Mouse (Mus musculus) midbrain, embryonic 11.5 days (tissue): ENCODE results near the gene Sde2. TPM values are rescaled to one million over a fixed set of nuclear protein-coding genes. Genes with fewer than 3 reads are reported as not detected.
"Not testable (repeated sequence)": the region's sequence is repeated elsewhere in the genome, so short reads cannot be mapped to it uniquely, and the experiment has no call there.

Experiments
- ATAC-seq: fragments of 200-750 bp; cut with Nextera tagmentation; 2 replicates; pipeline ENCODE4 v1.8.0; 2017; ENCODE audit warnings: moderate TSS enrichment, moderate library complexity; ENCODE audit not compliant: low FRiP score
- DNase-seq: peaks from one replicate; pipeline ENCODE4 v3.0.0; 2015; ENCODE audit warnings: low spot score; ENCODE audit errors: missing footprints
- H3K27ac ChIP-seq: fragments of 300-500 bp; sonication (generic); 2 replicates; pipeline ENCODE4 v1.5.1; 2014; ENCODE audit warnings: low read depth, low read length
- H3K27me3 ChIP-seq: fragments of 300-500 bp; sonication (generic); 2 replicates; pipeline ENCODE4 v1.6.1; 2014; ENCODE audit warnings: mild to moderate bottlenecking, low read length, moderate library complexity, mixed read lengths; ENCODE audit not compliant: control insufficient read depth, insufficient read depth
- H3K36me3 ChIP-seq: fragments of 300-500 bp; sonication (generic); 2 replicates; pipeline ENCODE4 v1.6.1; 2014; ENCODE audit warnings: mild to moderate bottlenecking, low read length, moderate library complexity, mixed read lengths; ENCODE audit not compliant: control insufficient read depth, insufficient read depth
- H3K4me1 ChIP-seq: fragments of 300-500 bp; sonication (generic); 2 replicates; pipeline ENCODE4 v1.6.1; 2014; ENCODE audit warnings: low read length; ENCODE audit not compliant: control insufficient read depth, insufficient read depth
- H3K4me2 ChIP-seq: fragments of 300-500 bp; sonication (generic); 2 replicates; pipeline ENCODE4 v1.6.1; 2014; ENCODE audit warnings: mild to moderate bottlenecking, moderate library complexity
- H3K4me3 ChIP-seq: fragments of 300-500 bp; sonication (generic); 2 replicates; pipeline ENCODE4 v1.5.1; 2014; ENCODE audit warnings: low read depth, low read length
- H3K9ac ChIP-seq: fragments of 300-500 bp; sonication (generic); 2 replicates; pipeline ENCODE4 v1.6.1; 2014; ENCODE audit warnings: low read length
- H3K9me3 ChIP-seq: fragments of 300-500 bp; sonication (generic); 2 replicates; pipeline ENCODE4 v1.6.1; 2016; ENCODE audit warnings: low read length; ENCODE audit not compliant: control insufficient read depth
- WGBS: fragments of 180-500 bp; shearing (Covaris S2); extraction: QIAGEN DNeasy Blood & Tissue Kit; methylation state at CpG from one replicate; pipeline ENCODE4 v1.1.7; 2014; 5-methylcytosine and 5-hydroxymethylcytosine counted together
- polyA plus RNA-seq: library from polyadenylated mRNA; unstranded; fragments of >200 nt; fragmentation: Nextera tagmentation; extraction: Ambion mirVana; gene quantifications from 2 replicates; pipeline ENCODE4 v1.2.1, GENCODE M21; 2014

Sde2 gene
- polyA plus RNA-seq, 1 experiment from 2014 or later = 34.1 TPM

DNA sequence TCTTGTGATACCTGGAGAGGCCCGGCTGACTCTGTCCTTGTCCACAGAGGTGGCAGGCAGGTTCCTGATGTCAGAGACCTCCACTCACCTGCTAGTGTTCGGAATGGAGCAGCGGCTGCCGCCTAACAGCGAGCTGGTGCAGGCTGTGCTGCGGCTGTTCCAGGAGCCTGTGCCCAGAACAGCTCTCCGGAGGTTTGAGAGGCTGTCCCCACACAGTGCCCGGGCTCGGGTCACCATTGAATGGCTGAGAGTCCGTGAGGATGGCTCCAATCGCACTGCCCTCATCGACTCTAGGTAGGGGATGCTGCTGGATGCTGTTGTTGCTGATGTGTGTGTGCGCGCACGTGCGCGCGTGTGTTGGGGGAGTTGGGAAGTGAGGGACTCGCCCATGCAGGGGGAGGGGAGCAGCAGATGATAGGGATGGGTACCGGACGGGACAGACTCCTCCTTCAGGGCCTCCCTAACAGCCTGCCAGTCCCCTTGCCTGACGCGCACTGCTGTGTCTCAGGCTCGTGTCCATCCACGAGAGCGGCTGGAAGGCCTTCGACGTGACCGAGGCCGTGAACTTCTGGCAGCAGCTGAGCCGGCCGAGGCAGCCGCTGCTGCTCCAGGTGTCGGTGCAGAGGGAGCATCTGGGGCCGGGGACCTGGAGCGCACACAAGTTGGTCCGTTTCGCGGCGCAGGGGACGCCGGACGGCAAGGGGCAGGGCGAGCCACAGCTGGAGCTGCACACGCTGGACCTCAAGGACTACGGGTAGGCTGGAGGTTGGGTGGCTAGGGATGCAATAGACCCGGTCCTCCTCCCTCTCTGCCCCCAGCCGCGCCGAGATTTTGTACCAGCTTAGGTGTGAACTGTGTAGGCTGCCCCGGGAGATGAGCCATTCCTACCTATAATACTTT lies 43.4 kb downstream of the Sde2 start:
- DNase-seq = not testable (repeated sequence)
- 5% methylated on average over 46 of the region's 51 CpGs for WGBS
- peaks cover 24% of the 10 kb centered on the region for H3K27me3 ChIP-seq

DNA sequence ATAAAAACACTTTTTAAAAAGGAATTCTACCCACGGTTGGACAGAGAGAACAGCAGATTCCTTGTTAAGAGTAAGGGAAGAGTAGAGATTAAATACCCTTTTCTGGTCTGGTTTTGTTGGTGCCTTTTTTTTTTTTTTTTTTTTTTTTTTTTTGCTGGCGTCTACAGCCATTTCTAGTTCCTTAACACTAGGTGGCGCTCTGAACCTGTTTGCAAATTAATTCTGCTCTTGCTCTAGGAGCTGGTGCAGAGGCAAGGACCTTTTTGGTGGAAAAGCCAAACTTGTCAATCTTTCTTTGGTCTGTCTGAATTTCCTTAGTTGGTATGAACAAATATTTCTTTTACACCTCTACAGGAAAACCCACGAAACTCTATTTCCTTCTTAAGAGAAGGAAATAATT lies 50.2 kb downstream of the Sde2 start:
- Histone ChIP-seq H3K9me3 (no peaks in the 10 kb centered on the region), H3K4me1 (peaks cover 11% of the 10 kb centered on the region), H3K27me3 (no peaks in the 10 kb centered on the region), H3K4me3 (no peak overlapping the region), H3K27ac (no peak overlapping the region), H3K36me3 (no peaks in the 10 kb centered on the region), H3K4me2 (no peak overlapping the region), H3K9ac (no peak overlapping the region)
- WGBS = 3% methylated on average over 4 of the region's 4 CpGs
- DNase-seq (no peak), ATAC-seq (no peak)

More for the DNA sequence above, 43.4 kb downstream of the Sde2 start:
- not testable (repeated sequence) for H3K36me3 ChIP-seq, H3K4me3 ChIP-seq, H3K4me1 ChIP-seq, H3K9ac ChIP-seq, ATAC-seq, H3K9me3 ChIP-seq, H3K27ac ChIP-seq
- H3K4me2 ChIP-seq = peak overlapping the region; percentile 17; the same call in 1 of the 2 replicates

DNA sequence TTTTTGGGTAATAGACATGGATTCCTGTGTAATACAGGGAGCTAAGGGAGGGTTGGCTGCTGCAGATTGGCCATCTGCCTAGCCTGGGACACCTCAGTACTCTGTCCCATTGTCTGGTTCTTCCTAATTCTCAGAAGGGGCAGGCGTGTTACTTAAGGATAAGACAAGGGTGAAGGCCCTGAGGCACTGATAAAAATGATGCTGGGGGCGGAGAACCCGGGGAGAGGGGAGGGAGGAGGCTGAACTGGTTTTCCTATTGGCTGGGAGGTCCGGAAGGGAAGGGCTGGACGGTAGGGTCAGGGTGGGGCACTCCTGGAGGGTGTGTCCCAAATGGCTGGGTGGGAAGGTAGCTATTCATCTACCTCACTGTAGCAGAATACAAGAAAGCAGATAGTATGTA lies 52.0 kb downstream of the Sde2 start:
- DNase-seq = no peak
- Histone ChIP-seq H3K9ac (no peak overlapping the region), H3K4me3 (no peak overlapping the region), H3K36me3 (peaks cover 5% of the 10 kb centered on the region), H3K9me3 (no peaks in the 10 kb centered on the region), H3K4me1 (peaks cover 11% of the 10 kb centered on the region), H3K27me3 (no peaks in the 10 kb centered on the region), H3K4me2 (no peak overlapping the region), H3K27ac (no peak overlapping the region)
- WGBS = 38% methylated on average over 5 of the region's 5 CpGs
- ATAC-seq = no peak

DNA sequence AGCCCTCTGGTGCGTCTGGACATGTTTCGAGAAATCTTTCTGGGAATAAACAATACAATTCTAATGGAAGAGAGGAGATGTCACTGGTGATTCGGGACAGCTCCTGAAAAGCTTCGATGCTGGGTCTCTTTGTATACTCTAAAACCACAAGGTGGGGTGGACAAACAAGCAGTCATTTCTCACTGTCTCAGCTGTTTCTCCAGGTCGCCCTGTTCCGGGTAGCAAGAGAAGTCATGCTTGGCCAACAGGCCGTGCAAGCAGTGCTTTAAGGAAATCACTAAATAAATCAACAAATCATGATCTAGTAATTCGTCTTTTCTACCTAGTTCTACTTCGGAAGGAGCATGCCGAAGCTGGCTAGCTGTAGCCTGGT lies 52.7 kb downstream of the Sde2 start:
- Histone ChIP-seq H3K27ac (peak overlapping the region; percentile 21; the same call in 1 of the 2 replicates), H3K4me2 (peak overlapping the region; percentile 70), H3K36me3 (peaks cover 5% of the 10 kb centered on the region), H3K27me3 (no peaks in the 10 kb centered on the region), H3K4me1 (peaks cover 11% of the 10 kb centered on the region), H3K4me3 (peak overlapping the region; percentile 83), H3K9ac (peak overlapping the region; percentile 43), H3K9me3 (no peaks in the 10 kb centered on the region)
- DNase-seq (no peak), ATAC-seq (peak; percentile 2; the same call in 1 of the 2 replicates)
- WGBS = 40% methylated on average over 10 of the region's 10 CpGs

DNA sequence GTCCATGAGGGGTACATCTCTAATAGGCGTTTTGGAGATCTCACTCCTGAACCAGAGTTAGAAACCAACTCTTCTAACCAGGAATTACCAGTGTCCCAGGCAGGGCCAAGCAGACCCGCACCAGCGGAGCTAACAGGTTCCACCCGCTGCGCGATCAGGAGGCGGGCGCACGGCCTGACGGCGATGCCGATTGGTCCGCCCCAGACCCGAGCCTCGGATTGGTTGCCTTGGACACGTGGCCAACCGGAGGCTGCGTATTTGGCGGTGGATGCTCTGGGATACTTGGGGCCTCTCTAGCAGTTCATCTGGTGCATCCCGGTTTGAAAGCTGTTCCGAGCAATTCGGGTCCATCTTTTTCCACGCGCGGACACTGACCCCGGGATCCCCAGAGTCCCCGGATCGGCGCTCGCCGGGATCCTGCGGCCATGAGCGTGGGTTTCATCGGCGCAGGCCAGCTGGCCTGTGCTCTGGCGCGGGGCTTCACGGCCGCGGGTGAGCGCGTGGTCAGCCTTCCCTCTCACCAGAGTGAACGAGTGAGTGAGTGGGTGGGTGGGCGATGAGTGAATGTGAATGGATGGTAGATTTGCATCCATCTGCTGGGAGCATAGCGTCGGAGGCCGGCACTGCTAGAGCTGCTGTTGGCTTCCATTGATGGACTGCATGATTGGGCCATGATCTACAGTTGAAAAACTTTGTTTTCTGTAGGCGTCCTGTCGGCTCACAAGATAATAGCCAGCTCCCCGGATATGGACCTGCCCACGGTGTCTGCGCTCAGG lies 53.3 kb downstream of the Sde2 start, which contains the start of gene Pycr2:
Pycr2 (plus strand) TSS at position 255 of the 776 bp plus-strand sequence.
- under 1% methylated on average over 52 of the region's 52 CpGs for WGBS
- Histone ChIP-seq H3K27me3 (no peaks in the 10 kb centered on the region), H3K9ac (peak within 1 kb of the TSS; percentile 94), H3K4me3 (peak within 1 kb of the TSS; percentile 83), H3K27ac (peak within 1 kb of the TSS; percentile 67), H3K4me2 (peak within 1 kb of the TSS; percentile 70), H3K9me3 (no peaks in the 10 kb centered on the region), H3K4me1 (peaks cover 11% of the 10 kb centered on the region), H3K36me3 (peaks cover 5% of the 10 kb centered on the region)
- ATAC-seq (peak; percentile 99), DNase-seq (peak; percentile 98)

DNA sequence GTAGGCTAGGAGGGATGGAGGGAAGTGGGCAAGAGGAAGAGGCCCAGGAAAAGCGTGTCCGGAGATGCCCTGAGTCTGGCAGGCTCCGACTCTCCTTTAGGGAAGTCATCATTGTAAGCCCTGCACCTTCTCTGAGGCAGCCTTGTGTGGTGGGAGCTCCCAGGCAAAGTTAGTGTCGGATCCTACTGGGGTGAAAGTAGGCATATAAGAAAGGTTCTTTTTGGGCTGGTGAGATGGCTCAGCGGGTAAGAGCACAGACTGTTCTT lies 53.8 kb downstream of the Sde2 start:
- peak overlapping the region; percentile 83 for H3K4me3 ChIP-seq
- H3K36me3 ChIP-seq = peaks cover 5% of the 10 kb centered on the region
- H3K4me2 ChIP-seq = peak overlapping the region; percentile 70
- peak overlapping the region; percentile 94 for H3K9ac ChIP-seq
- no peaks in the 10 kb centered on the region for H3K9me3 ChIP-seq
- no peak overlapping the region for H3K27ac ChIP-seq
- 2% methylated on average over 5 of the region's 5 CpGs for WGBS
- no peak for ATAC-seq
- H3K4me1 ChIP-seq = peaks cover 11% of the 10 kb centered on the region
- H3K27me3 ChIP-seq = no peaks in the 10 kb centered on the region
- peak; percentile 91 for DNase-seq

DNA sequence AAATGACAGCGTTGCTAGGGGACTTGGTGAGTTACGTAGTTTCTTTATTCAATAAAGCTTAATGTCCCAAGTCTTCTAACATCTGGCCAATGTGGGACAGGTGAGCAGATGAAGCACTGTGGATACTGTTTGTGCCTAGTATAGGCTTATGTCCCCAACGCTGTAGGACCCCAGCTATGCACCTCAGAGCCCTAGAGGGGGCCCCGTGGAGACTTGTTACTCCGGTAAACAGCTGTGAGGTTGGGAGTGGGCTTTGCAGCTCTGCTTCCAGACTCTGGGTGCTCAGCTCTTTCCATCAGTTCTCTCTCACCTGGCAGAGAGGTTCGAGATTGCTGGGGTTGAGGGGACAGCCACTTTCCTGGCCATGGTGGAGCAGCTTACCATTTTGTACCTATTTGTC lies 54.4 kb downstream of the Sde2 start:
- peak overlapping the region; percentile 94 for H3K9ac ChIP-seq
- peaks cover 5% of the 10 kb centered on the region for H3K36me3 ChIP-seq
- H3K9me3 ChIP-seq = no peaks in the 10 kb centered on the region
- 77% methylated on average over 6 of the region's 6 CpGs for WGBS
- H3K4me1 ChIP-seq = peaks cover 11% of the 10 kb centered on the region
- H3K27me3 ChIP-seq = no peaks in the 10 kb centered on the region
- H3K27ac ChIP-seq = no peak overlapping the region
- ATAC-seq (no peak), DNase-seq (no peak)
- peak overlapping the region; percentile 83 for H3K4me3 ChIP-seq
- peak overlapping the region; percentile 70 for H3K4me2 ChIP-seq

DNA sequence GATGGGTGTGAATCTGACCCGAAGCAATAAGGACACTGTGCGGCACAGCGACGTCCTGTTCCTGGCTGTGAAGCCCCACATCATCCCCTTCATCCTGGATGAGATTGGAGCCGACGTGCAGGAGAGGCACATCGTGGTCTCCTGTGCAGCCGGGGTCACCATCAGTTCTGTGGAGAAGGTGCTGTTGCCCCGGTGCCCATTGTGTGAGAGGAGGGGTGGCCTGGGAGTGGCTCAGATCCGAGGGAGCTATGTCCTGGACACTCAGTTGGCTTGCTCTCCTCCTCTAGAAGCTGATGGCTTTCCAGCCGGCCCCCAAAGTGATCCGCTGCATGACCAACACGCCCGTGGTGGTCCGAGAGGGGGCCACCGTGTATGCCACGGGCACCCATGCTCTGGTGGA lies 54.9 kb downstream of the Sde2 start:
- no peaks in the 10 kb centered on the region for H3K27me3 ChIP-seq
- H3K9ac ChIP-seq = no peak overlapping the region
- peaks cover 11% of the 10 kb centered on the region for H3K4me1 ChIP-seq
- peak overlapping the region; percentile 70; the same call in 1 of the 2 replicates for H3K4me2 ChIP-seq
- no peak for ATAC-seq
- 96% methylated on average over 17 of the region's 17 CpGs for WGBS
- H3K36me3 ChIP-seq = peaks cover 5% of the 10 kb centered on the region
- H3K9me3 ChIP-seq = no peaks in the 10 kb centered on the region
- no peak overlapping the region for H3K27ac ChIP-seq
- no peak overlapping the region for H3K4me3 ChIP-seq
- DNase-seq = no peak
